In the genomic region with DNA sequence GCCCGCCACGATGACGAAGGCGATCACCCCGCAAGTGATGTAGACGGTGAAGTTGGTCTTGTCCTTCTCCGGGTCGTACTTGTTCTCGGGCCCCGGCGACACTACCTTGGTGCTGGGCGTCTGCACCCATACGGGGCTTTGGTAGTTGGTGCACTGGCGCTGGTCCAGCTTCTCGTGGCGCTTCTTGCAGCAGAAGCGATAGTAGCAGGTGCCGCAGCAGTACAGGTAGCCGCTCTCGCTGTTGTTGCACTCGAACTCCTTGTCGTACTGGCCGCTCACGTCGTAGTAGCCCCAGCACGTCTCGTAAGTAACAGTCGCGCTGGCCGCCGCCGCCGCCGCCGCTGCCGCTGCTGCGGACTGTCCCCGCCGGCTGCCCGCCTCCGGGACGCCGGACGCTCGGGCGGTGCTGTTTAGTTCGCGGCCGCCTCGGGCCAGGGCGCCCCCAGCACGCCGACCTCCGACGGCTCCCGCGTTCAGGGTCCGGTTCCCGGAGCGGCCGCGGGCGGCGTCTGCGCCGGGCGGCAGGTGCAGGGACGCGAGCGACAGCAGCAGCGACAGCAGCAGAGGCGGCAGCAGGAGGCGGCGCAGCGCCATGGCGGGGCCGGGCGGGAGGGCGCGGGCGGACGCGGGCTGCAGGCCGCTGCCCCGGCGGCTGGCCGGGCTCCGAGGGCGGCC, we compare ENCODE assay signal across 7 mouse cellular contexts. TPM values are rescaled to one million over a fixed set of nuclear protein-coding genes. Genes with fewer than 3 reads are reported as not detected.
A peak's percentile ranks its signal among the peaks of the same experiment; 100 is the strongest.
DNase-seq lines count a peak whose midpoint lies in the region; ATAC-seq lines count a peak whose summit lies in the region.

TSS of gene Shisa6 (minus strand) at position 594 of the 675 bp plus-strand sequence.

- peak within 1 kb of the TSS; percentile 48 for H3K9ac ChIP-seq in embryonic facial prominence, embryonic 11.5 days (replicated peaks; ENCODE audit: low read length)
- H3K9ac ChIP-seq in hindbrain, embryonic 11.5 days (ENCODE audit: low read depth, low read length) = peak within 1 kb of the TSS; percentile 68
- H3K9ac ChIP-seq in neural tube, embryonic 11.5 days (ENCODE audit: low read length) = peak within 1 kb of the TSS; percentile 64

- peak; percentile 5; the same call in 1 of the 2 replicates for ATAC-seq in embryonic facial prominence, embryonic 11.5 days (replicated peaks; ENCODE audit: insufficient number of reproducible peaks, low FRiP score, low TSS enrichment, low read depth)
- ATAC-seq in hindbrain, embryonic 11.5 days (ENCODE audit: low FRiP score) = peak; percentile 57
- ATAC-seq in neural tube, embryonic 11.5 days (ENCODE audit: insufficient read depth, low FRiP score, low TSS enrichment) = peak; percentile 75

- peak within 1 kb of the TSS; percentile 53 for H3K4me3 ChIP-seq in embryonic facial prominence, embryonic 11.5 days (ENCODE audit: low read depth, low read length)
- peak within 1 kb of the TSS; percentile 57 for H3K4me3 ChIP-seq in hindbrain, embryonic 11.5 days (ENCODE audit: low read depth, low read length)
- peak within 1 kb of the TSS; percentile 59 for H3K4me3 ChIP-seq in neural tube, embryonic 11.5 days (ENCODE audit: low read depth, low read length)

- intact Hi-C loops in left cerebral cortex, postnatal 36 days (cut with DNase I) = loop anchor here (2.0 kb wide), 1 partner anchor 403 kb away; no protein-coding TSS in a partner anchor

- no peaks in the 10 kb centered on the region for H3K36me3 ChIP-seq in embryonic facial prominence, embryonic 11.5 days (replicated peaks; ENCODE audit: control insufficient read depth, insufficient read depth, low read depth, low read length)
- no peaks in the 10 kb centered on the region for H3K36me3 ChIP-seq in hindbrain, embryonic 11.5 days (ENCODE audit: control insufficient read depth, insufficient read depth, low read length)
- H3K36me3 ChIP-seq in neural tube, embryonic 11.5 days (ENCODE audit: control insufficient read depth, insufficient read depth, low read length) = no peaks in the 10 kb centered on the region

- peak; percentile 5 for DNase-seq in ovary, postnatal 10 days (ENCODE audit: low spot score)
- DNase-seq in ovary, adult 18-20 months (ENCODE audit: low spot score) = no peak
- peak; percentile 19 for DNase-seq in embryonic facial prominence, embryonic 11.5 days (ENCODE audit: low spot score)
- DNase-seq in hindbrain, embryonic 11.5 days (ENCODE audit: low spot score) = peak; percentile 62
- DNase-seq in left cerebral cortex, postnatal 36 days (ENCODE audit: low spot score in 2 of 2) = peak in 1 of 2 experiments; percentile 20
- DNase-seq in neural tube, embryonic 11.5 days (ENCODE audit: low spot score) = peak; percentile 57
- no peak for DNase-seq in spleen, postnatal 4 days (ENCODE audit: low spot score in 2 of 2)

- H3K4me2 ChIP-seq in embryonic facial prominence, embryonic 11.5 days (ENCODE audit: low read depth, low read length) = peak within 1 kb of the TSS; percentile 96
- H3K4me2 ChIP-seq in hindbrain, embryonic 11.5 days (replicated peaks; ENCODE audit: low read depth, low read length) = peak within 1 kb of the TSS; percentile 93
- peak within 1 kb of the TSS; percentile 93 for H3K4me2 ChIP-seq in neural tube, embryonic 11.5 days (ENCODE audit: low read depth)

- under 1% methylated on average over 71 of the region's 89 CpGs for WGBS in embryonic facial prominence, embryonic 11.5 days
- whole genome bisulfite sequencing in hindbrain, embryonic 11.5 days = under 1% methylated on average over 52 of the region's 89 CpGs
- WGBS in neural tube, embryonic 11.5 days = under 1% methylated on average over 44 of the region's 89 CpGs

- no peaks in the 10 kb centered on the region for H3K9me3 ChIP-seq in embryonic facial prominence, embryonic 11.5 days (replicated peaks; ENCODE audit: control insufficient read depth, low read length)
- no peaks in the 10 kb centered on the region for H3K9me3 ChIP-seq in hindbrain, embryonic 11.5 days (ENCODE audit: control insufficient read depth, low read length)
- no peaks in the 10 kb centered on the region for H3K9me3 ChIP-seq in neural tube, embryonic 11.5 days (ENCODE audit: control insufficient read depth, low read length)

- H3K27me3 ChIP-seq in embryonic facial prominence, embryonic 11.5 days (ENCODE audit: control insufficient read depth, insufficient read depth, low read length) = peaks cover 41% of the 10 kb centered on the region
- H3K27me3 ChIP-seq in hindbrain, embryonic 11.5 days (ENCODE audit: control insufficient read depth, insufficient read depth, low read length) = peaks cover 37% of the 10 kb centered on the region
- H3K27me3 ChIP-seq in neural tube, embryonic 11.5 days (ENCODE audit: control insufficient read depth, insufficient read depth, low read length) = peaks cover 39% of the 10 kb centered on the region

- no peak within 1 kb of the TSS for H3K27ac ChIP-seq in embryonic facial prominence, embryonic 11.5 days (replicated peaks; ENCODE audit: low read depth, low read length)
- H3K27ac ChIP-seq in hindbrain, embryonic 11.5 days (ENCODE audit: low read depth, low read length) = 0 out of 2 replicates have a peak within 1 kb of the TSS, but pooled peaks have one; percentile 27
- 0 out of 2 replicates have a peak within 1 kb of the TSS, but pooled peaks have one; percentile 8 for H3K27ac ChIP-seq in neural tube, embryonic 11.5 days (ENCODE audit: low read depth, low read length)

- H3K4me1 ChIP-seq in embryonic facial prominence, embryonic 11.5 days (ENCODE audit: control insufficient read depth, insufficient read depth, low read length) = no peaks in the 10 kb centered on the region
- 0 out of 2 replicates have a peak, but pooled peaks cover 2% of the 10 kb centered on the region for H3K4me1 ChIP-seq in hindbrain, embryonic 11.5 days (replicated peaks; ENCODE audit: control insufficient read depth, insufficient read depth, low read length)
- H3K4me1 ChIP-seq in neural tube, embryonic 11.5 days (ENCODE audit: control insufficient read depth, insufficient read depth, low read length) = no peaks in the 10 kb centered on the region

RNA-seq across cellular contexts. Expression of gene Shisa6, which starts in this region (rescaled TPM):
- polyA plus RNA-seq in embryonic facial prominence, embryonic 11.5 days (2014; fragmentation: Nextera tagmentation; extraction: Ambion mirVana) = 0.53 and 0.67 TPM in 2 replicates
- 1.4 TPM in 2 replicates for polyA plus RNA-seq in hindbrain, embryonic 11.5 days (2014; fragmentation: Nextera tagmentation; extraction: Ambion mirVana)
- total RNA-seq in left cerebral cortex, postnatal 36 days (2021) = 10 to 100 TPM; 11.6 to 19.5 TPM
- polyA plus RNA-seq in neural tube, embryonic 11.5 days (2014; fragmentation: Nextera tagmentation; extraction: Ambion mirVana) = 0.70 and 1.5 TPM in 2 replicates

Comparison
In these comparisons a context has a peak if more than half of its experiments do, and no peak if none do; other contexts are left out.
1. DNase-seq: peak in ovary, postnatal 10 days (single experiment), hindbrain, embryonic 11.5 days (single experiment) and neural tube, embryonic 11.5 days (single experiment); none in ovary, adult 18-20 months (single experiment) and spleen, postnatal 4 days (0 of 2).
2. Peak in DNase-seq, ATAC-seq, H3K4me3 ChIP-seq, H3K9ac ChIP-seq and H3K4me2 ChIP-seq in embryonic facial prominence, embryonic 11.5 days; RNA of the gene not detected or under 1 TPM.
3. ATAC-seq: peak in every context shown above with its lines; median percentile 75 in neural tube, embryonic 11.5 days; 57 in hindbrain, embryonic 11.5 days; 5 in embryonic facial prominence, embryonic 11.5 days.
4. Peak in every context shown above with its lines, with median percentiles within 50 percentile points of each other: H3K4me2 ChIP-seq, H3K4me3 ChIP-seq and H3K9ac ChIP-seq.